Mouse (Mus musculus): ENCODE data around the gene Gm17604. TPM values are rescaled to one million over a fixed set of nuclear protein-coding genes. Genes with fewer than 3 reads are reported as not detected.

Gm17604 gene
- not detected in 2 replicates for polyA plus RNA-seq (2012; rRNA removed)

DNA sequence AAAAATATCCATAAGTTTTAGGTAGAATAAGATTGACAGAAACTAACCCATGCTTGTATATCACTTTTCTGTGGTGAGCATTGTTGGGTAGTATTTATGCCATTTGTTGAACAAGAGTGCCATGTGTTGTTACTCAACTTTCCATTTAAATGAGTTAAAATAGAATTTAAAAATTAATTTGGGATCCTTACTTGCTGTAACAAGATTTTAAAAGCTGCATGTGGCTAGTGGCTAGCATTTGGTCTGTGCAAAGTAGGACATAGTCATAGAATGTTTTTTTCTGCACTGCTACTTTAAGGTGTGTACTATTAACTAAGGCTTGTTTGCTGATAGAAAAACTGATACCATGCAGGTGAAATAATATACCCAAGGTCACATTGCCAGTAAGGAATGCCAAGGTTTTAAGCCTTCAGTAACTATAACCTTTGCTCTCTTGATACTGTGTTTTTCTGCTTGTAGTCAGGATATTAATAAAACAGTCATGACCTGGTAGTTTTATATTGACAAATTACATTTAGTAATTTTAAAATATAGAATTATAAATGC is at the start of gene Gm17604:
Gene Gm17604, minus strand, starts transcription at position 51 of the 546 bp plus-strand sequence.

DNA sequence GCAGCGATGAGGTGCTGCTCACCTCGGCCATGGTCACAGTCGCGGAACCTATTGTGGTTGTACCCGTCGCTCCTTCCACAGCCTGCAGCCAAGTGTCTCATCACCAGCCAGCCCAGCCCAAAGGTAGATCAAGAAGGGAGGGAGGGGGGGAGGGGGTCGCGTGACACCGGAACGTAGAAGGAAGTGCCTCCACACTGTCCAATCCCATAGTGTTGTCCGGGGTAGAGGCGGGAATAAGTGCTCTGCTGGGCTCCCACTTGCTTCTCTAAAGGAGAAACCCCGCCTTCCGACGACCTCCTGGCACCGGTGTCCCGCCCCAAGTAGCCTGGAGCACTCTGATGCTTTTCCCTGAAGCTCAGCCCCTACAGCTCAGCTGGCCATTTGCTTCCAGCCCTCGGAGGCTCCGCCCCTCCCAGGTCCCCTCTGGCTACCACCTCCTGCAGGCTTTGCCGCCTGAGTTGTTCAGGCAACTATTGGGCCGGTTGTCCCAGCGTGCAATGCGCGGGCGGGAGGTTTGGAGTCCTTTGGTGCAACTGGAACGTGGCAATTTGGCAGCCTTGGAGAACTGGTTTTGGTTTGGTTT is 24.3 kb downstream of the Gm17604 start, which contains the start of the genes Mospd2 and Fancb:
Gene Mospd2, minus strand, starts transcription at position 183 of the 583 bp plus-strand sequence.
Gene Fancb, plus strand, starts transcription at position 400 of the 583 bp plus-strand sequence.

Other genes starting within 250 kb of the Gm17604 start
- gene Mospd2, start 24.5 kb downstream of the Gm17604 start, polyA plus RNA-seq (2012; rRNA removed), result 17.1 and 18.6 TPM in 2 replicates
- 3.6 and 3.8 TPM in 2 replicates for gene Fancb, start 24.2 kb downstream of the Gm17604 start, polyA plus RNA-seq (2012; rRNA removed)